Mouse (Mus musculus): Measurements from ENCODE around the gene Pla2g6.

Pla2g6 gene

DNA sequence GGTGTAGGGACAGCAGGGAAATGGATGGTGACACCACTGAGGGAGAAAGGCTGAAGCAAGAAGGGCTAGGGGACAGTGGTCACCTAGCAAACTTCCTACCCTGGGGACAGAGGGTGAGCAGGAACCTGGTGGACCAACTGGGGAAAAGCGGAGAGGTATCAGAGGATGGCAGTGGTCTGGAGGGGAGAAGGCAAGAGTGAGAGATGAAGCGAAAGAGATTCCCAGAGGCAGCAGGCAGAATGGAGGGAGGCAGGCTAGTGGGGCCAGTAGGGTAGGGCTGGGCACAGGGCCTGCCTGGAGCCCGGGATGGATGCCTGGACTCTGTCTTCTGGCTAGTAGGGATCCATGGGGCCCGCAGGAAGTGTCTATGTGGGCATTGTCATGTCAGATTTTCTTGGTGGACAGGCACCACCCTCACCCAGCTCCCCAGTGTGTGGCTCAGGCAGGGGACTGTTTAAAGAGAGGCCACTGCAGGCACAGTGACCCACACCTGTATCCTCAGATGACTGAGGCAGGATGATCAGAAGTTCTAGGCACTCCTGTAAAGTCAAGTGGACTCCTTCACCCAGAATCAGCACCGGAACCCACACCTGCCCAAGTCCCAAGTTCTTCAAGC, 25.6 kb upstream of the Pla2g6 start:
- in situ Hi-C loops (cut with MboI; ENCODE audit: low pct_unique_long_range_greater_than_20kb in 1 of 2, low sequenced_read_pairs in 2 of 2, unreplicated experiment in 1 of 2), result no loop called here

GRCm38 (mm10) chr15:79352479-79352878, 24.3 kb upstream of the Pla2g6 start:
- in situ Hi-C loops (cut with MboI; ENCODE audit: low pct_unique_long_range_greater_than_20kb in 1 of 2, low sequenced_read_pairs in 2 of 2, unreplicated experiment in 1 of 2), result no loop called here

DNA sequence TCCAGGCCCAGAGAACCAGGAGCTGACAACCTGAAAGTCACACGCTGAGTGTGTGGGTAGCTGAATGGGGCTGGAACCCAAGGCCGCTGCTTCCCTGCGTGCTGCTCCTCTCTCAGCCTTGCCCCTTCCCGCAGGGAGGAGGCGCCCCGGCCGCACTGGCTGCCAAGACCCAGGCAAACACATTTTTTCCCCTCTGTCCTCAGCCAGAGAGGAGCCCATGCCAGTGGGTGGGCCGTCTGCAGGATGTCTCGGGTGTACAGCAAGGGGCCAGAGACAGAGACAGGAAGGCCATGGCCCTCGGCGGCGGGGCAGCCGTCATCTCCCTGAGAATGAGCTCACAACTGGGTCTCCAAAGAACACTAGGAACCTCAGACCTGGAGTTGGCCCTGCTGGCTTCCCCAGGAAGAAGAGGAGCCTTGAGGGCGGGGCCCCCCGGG, 23.2 kb upstream of the Pla2g6 start:
- in situ Hi-C loops (cut with MboI; ENCODE audit: low pct_unique_long_range_greater_than_20kb in 1 of 2, low sequenced_read_pairs in 2 of 2, unreplicated experiment in 1 of 2), result no loop called here

DNA sequence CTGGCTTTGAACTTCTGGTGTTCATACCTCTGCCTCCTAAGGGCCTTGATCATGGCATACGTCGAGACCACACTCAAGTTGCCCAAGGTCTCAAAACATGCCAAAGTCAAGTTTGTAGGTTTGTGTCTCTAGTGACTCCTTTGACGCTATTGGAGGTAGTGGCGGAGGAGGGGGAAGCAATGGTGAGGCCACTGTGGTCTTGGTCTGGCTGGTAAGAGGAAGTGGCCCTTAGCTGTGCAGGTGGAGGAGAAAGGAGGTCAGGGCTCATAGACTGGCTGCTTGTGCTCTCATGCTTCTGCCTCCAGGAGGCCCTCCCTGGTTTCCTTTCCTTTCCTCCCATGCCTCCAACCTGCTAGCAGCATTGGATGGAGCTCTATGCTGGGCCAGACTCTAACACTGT, 22.7 kb upstream of the Pla2g6 start:
- in situ Hi-C loops (cut with MboI; ENCODE audit: low pct_unique_long_range_greater_than_20kb in 1 of 2, low sequenced_read_pairs in 2 of 2, unreplicated experiment in 1 of 2), result no loop called here

GRCm38 (mm10) chr15:79348651-79349050, 20.5 kb upstream of the Pla2g6 start:
- in situ Hi-C loops (cut with MboI; ENCODE audit: low pct_unique_long_range_greater_than_20kb in 1 of 2, low sequenced_read_pairs in 2 of 2, unreplicated experiment in 1 of 2), result no loop called here

DNA sequence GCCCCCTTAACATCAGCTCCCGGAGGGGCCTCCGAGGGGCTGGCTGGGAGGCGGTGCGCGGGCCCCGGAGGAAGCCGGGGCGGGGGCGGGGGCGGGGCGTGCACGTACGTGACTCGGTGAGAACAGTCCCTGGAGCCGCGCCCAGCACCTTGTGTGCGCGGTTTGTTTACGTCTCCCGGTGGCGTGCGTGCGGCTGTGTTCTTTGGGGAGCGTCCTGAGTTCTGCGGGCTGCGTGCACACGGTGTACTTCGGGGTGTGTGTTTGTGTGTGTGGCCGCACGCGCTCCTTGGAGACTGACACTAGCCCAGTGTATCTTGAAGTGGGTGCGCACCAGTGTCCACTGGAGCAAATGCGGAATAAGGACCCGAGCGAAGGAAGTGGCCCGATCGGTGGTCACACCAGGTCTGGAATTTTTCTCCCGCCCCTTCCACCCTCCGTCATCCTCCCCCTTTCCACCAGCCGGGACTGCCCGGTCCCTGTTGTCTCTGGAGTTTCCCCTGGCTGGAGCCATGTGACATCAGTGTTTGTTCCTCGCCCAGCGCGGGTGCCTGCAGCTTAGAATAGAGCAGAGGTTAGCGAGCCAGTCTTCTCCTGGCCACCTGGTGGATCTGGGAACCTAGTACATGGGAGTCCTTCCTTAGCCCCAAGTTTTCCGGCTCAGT, 19.8 kb upstream of the Pla2g6 start:
- in situ Hi-C loops (cut with MboI; ENCODE audit: low pct_unique_long_range_greater_than_20kb in 1 of 2, low sequenced_read_pairs in 2 of 2, unreplicated experiment in 1 of 2), result no loop called here

GRCm38 (mm10) chr15:79347165-79347844, 19.1 kb upstream of the Pla2g6 start:
- in situ Hi-C loops (cut with MboI; ENCODE audit: low pct_unique_long_range_greater_than_20kb in 1 of 2, low sequenced_read_pairs in 2 of 2, unreplicated experiment in 1 of 2), result no loop called here

GRCm38 (mm10) chr15:79346051-79346793, 18.0 kb upstream of the Pla2g6 start, which contains the start of gene Maff:
Gene Maff, plus strand, starts transcription at chr15:79346621.
- in situ Hi-C loops (cut with MboI; ENCODE audit: low pct_unique_long_range_greater_than_20kb in 1 of 2, low sequenced_read_pairs in 2 of 2, unreplicated experiment in 1 of 2), result no loop called here

DNA sequence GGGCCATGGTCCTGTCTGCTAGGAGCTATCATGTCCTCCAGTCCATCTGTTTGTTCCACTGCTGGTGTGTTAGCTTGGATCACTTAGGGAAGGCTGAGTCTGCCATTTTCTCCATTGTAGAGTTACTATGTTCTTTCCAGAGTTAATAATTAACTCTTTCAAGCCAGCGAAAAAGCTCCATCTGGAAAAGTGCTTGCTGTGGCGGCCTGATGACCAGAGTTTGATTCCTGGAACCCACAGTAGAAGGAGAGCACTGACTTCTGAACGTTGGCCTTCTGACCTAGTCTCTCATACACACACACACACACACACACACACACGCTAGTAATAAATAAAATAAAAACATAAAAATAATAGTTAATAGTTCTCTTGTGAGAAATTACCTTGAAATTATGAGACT, 16.4 kb upstream of the Pla2g6 start:
- in situ Hi-C loops (cut with MboI; ENCODE audit: low pct_unique_long_range_greater_than_20kb in 1 of 2, low sequenced_read_pairs in 2 of 2, unreplicated experiment in 1 of 2), result no loop called here

DNA sequence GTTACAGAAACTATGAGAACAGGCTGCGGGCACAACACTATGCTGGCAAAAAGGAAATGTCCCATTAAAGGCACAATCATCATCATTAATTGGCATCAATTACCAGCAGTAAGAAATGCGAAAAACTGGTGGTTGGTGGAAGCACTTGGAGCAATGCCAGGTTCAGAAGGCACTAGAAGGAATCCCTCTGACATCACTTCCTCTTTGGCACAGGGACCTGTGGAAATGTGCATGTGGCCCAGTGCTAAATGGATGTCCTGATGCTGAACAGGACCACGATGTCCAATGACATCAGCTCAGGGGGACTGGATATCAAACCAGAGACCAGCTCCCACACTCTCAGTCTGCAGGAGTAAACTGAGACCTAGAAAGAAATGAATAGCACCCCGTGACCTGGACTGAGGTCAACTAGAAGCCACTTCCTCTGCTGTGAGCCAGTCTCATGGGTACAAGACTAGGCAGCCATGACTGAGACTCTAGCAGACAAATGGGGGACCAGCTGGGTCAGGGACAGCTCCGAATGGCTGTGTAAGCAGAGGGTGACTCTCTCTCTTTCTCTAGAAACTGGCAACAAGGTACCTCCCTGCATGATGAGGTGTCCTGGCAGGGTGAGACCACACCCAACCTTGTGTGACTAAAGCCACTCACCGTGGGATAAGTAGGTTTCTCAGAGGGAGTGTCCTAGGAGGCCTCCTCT, 14.6 kb upstream of the Pla2g6 start:
- in situ Hi-C loops (cut with MboI; ENCODE audit: low pct_unique_long_range_greater_than_20kb in 1 of 2, low sequenced_read_pairs in 2 of 2, unreplicated experiment in 1 of 2), result no loop called here

DNA sequence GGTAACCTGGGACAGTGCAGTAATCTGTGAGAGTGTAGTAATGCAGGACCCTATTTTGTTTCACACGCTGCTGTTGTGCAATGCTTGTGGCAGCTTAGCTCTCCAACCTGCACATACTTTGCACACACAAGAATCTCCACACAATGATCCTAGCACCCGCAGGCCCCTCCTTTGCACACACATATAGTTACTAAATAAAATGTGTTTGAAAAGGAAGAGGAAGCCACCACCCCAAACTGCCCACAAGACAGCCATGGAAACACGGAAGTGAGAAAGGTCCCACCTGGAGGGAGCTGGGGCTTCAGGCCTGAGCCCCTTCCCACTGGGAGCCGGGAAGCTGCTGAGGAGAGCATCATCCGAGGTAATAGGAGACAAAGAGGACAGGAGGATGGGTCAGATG, 10.8 kb upstream of the Pla2g6 start:
- in situ Hi-C loops (cut with MboI; ENCODE audit: low pct_unique_long_range_greater_than_20kb in 1 of 2, low sequenced_read_pairs in 2 of 2, unreplicated experiment in 1 of 2), result no loop called here

DNA sequence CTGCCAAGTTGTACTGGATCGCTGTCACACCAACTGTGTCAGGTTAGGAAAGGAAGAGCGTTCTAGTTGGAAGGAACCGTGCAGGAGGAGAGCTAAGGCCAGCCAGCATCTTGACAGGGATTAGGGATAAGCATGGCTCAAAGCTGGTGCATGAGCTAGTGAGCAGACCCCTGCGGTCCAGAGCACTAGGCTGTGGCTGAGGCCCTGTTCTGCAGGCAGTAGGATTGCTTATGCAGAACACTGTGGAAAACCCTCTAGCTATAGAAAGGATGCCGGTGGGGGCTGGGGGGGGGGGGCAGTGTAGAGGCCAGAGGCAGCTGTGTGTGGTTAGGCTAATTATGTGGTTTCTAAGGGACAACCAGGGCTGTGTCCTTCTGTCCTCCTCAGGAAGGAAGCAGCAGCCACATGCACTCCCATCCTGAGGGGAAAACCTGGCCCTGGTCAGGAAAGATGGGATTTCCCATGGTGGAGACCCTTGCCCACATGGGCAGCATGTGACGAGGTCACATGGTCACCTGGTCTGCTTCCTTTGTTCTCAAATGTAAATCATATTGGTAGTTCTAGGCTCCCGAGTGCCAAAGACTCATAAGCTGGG, 7.0 kb upstream of the Pla2g6 start:
- in situ Hi-C loops (cut with MboI; ENCODE audit: low pct_unique_long_range_greater_than_20kb in 1 of 2, low sequenced_read_pairs in 2 of 2, unreplicated experiment in 1 of 2), result no loop called here

- in situ Hi-C loops (cut with MboI; ENCODE audit: low pct_unique_long_range_greater_than_20kb in 1 of 2, low sequenced_read_pairs in 2 of 2, unreplicated experiment in 1 of 2), result no loop called here
Measured at GRCm38 (mm10) chr15:79333409-79333808, 5.2 kb upstream of the Pla2g6 start.

GRCm38 (mm10) chr15:79330521-79330920, 2.3 kb upstream of the Pla2g6 start:
- in situ Hi-C loops (cut with MboI; ENCODE audit: low pct_unique_long_range_greater_than_20kb in 1 of 2, low sequenced_read_pairs in 2 of 2, unreplicated experiment in 1 of 2), result no loop called here

- in situ Hi-C loops (cut with MboI; ENCODE audit: low pct_unique_long_range_greater_than_20kb in 1 of 2, low sequenced_read_pairs in 2 of 2, unreplicated experiment in 1 of 2), result no loop called here
Measured at GRCm38 (mm10) chr15:79329979-79330363, 1.8 kb upstream of the Pla2g6 start.

DNA sequence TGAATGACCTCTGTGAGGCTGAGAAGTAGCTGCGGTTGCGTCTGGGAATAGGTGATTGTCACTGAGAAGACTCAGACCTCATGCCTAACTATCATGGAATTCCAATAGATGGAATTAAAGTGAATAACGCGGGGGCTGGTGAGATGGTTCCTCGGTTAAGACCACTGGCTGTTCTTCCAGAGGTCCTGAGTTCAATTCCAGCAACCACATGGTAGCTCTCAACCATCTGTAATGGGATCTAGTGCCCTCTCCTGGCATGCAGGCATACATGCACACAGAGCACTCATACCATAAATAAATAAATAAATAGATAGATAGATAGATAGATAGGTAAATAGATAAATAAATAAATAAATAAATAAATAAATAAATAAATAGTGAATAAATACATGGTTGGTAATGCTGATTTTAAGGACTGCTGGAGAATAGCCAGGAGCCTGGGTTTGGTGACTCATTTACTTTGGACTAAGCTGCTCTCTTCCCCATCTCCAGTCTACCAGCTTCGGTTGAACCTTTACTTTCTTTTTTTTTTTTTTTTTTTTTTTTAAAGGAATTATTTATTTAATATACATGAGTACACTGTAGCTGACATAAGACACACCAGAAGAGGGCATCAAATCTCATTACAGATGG, 1.3 kb upstream of the Pla2g6 start:
- in situ Hi-C loops (cut with MboI; ENCODE audit: low pct_unique_long_range_greater_than_20kb in 1 of 2, low sequenced_read_pairs in 2 of 2, unreplicated experiment in 1 of 2), result no loop called here

GRCm38 (mm10) chr15:79328939-79329275, 717 bp upstream of the Pla2g6 start:
- in situ Hi-C loops (cut with MboI; ENCODE audit: low pct_unique_long_range_greater_than_20kb in 1 of 2, low sequenced_read_pairs in 2 of 2, unreplicated experiment in 1 of 2), result no loop called here

Data from mouse embryonic stem cell (cell line).